Mouse (Mus musculus): ENCODE data around the gene Ly6g5c.

DNA sequence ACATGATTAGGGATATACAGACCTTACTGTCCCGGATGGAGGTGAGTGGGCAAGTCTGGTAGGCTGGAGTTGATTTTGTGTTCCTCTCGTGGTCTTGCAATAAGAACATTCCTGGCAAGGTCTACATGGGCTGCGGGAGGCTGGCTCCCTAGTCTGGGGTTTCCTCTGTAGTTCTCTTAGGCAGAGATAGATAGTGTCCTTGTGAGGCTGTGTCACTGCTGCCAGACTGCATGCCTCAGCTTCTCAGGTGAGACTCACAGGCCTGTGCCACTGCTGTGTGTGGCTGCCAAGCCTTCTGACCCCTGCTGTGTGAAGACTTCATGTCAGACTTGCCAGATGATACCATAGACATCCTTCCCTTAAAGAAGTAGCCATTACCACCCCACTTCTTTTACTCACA, 31.2 kb downstream of the Ly6g5c start:
- TF ChIP-seq CTCF (IDR thresholded peaks at IDR 0.05; ENCODE audit: borderline replicate concordance, extremely low read depth, insufficient read depth, insufficient read length) (no peak), POLR2A (IDR thresholded peaks at IDR 0.05; ENCODE audit: borderline replicate concordance, extremely low read depth, insufficient read depth, insufficient read length, poor library complexity, severe bottlenecking) (no peak)

All from brain, embryonic 14.5 days (tissue).